Mouse (Mus musculus) embryo, embryonic 11.5 days (tissue): ENCODE measurements around the gene Rgs10.
"Not testable (repeated sequence)": the region's sequence is repeated elsewhere in the genome, so short reads cannot be mapped to it uniquely, and the experiment has no call there.

Source experiments
- DNase-seq: peaks from one replicate; pipeline ENCODE4 v3.0.0-alpha.2; 2012; ENCODE audit warnings: low read depth, low spot score

Rgs10 gene

DNA sequence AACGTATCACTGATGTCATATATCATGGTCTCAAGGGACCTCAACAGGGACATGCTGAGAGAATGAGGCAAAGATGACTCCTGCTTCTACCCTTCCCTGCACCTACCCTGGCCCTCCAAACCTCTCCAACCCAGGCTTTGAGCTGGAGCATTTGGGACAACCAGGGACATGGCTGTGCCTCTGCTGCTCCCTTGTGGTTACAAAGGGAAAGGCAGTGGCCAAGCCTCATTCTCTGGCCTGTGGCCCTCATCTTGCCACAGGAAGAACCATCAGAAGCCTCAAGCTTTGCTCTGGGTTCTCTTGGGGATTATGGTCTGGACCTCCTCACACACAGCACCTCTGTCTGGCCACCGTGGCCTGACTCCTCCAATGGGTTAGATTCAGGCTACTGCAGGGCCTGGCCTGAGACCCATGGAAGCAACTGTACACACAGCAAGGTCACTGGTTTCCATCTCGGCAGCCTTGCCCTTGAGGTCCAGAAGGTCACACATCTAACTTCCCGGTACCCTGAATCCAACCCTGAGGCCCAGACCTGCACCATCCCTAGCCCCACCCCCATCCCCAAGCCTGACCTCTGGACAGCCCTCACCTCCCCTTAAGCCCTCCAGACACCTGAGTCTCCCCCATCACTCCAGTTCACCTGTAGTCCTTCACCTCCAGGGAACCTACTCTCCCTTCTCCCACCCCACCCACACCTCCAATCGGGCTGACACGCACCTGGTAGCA, 73.5 kb downstream of the Rgs10 start:
- peak; percentile 48 for DNase-seq

DNA sequence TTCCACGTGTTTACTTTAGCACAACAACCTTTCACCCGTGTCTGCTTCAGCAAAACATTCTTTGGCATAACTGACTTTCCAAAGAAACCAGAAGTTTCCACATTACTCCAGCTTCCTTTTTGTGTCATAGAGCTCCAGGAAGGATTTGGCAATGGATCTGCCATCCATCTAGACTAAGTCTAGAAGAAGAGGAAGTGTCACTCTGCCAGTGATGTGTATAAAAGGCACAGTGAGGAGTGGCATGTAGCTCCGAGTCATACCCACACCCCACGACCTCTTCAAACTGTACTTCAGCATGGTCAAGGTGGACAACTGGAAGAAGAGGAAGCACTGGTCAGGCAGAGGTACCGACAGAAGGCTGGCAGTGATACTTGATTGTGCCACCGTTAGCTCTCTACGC, 74.1 kb downstream of the Rgs10 start:
- no peak for DNase-seq

DNA sequence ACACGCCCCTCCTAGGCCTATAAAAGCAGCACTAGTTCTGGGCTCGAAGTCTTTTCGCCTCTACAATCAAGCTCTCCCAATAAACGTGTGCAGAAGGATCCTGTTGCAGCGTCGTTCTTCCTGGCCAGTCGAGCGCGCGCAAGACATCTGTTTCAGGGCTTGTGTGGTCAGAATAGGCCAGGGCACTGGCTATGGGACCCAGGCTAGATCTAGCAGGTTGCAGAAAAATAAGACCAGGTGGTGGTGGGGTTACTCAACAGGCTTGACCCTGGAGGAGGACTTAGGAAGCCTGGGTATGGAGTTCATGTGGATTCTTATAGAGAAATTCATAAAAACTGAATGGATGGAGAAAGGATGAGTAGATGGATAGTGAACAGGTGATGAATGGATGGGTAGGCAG, 75.9 kb downstream of the Rgs10 start:
- not testable (repeated sequence) for DNase-seq

DNA sequence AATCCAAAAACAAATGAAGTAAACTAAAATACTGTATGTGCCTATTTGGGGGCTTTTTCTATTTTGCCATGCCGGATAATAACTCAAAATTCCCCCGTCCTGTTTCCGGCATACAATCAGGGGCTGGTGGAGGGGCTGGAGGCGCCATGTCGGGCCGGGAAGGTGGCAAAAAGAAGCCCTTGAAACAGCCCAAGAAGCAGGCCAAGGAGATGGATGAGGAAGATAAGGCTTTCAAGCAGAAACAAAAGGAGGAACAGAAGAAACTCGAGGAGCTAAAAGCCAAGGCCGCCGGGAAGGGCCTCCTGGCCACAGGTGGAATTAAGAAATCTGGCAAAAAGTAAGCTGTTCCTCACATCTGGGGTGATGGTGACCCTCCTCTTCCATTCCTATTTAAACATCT, 78.2 kb downstream of the Rgs10 start:
- not testable (repeated sequence) for DNase-seq

DNA sequence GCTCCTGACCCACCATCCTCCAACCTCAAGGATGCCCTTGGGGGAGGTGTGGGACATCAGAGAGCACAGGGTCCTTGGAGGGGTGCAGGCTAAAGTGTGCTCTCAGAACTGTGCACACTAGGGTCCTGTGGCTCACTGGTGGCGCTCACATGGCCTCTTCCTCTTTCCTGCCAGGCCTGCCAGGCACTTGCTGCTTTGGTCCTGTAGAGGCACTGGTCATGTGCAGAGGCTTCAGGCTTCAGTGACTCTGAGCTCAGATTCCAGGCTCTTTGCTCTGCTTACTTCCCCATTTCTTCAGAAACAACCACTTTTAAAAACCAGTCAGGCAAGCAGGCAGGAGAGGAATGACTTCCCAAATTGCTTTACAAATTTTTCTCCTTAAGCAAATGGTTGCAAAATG, 85.7 kb downstream of the Rgs10 start:
- DNase-seq: no peak

DNA sequence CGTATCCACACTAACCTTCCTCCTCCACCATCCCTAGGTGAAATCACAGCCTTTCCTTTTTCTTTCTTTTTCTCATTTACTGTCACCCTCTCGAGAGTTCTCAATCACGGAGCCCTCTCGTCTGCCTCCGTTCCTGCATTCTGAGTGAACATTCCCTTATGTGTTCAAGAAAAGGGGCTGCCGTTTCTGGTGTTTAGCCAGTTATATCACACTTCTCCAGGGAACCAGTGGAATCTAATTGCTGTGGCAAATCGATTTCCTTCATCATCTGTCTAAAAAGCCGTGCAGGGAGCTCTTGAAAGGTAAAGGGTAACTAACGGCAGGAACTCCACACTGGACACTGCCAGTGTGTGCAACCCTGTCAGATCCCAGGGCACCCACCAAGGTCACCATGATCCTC, 87.6 kb downstream of the Rgs10 start:
- no peak for DNase-seq

DNA sequence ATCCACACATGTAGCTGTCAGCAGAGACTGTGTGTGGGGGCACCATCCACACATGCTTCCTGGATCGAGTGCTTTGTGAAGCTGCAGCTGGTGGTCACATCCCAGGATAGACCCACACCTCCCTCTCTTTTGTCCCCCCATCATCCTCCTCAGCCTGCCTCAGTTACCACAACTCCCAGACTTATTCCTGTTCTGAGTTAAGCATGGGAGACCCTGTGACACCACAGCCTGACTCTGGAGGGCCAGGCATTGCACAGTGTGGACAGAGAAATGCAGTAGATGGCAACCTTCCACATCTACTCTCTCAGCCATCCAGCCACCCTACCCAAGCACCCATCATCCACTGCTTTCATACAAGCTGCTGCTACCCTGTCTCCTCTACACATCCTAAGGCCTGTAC, 93.6 kb downstream of the Rgs10 start:
- DNase-seq: no peak
